In genomic region chr1:163113461-163114174, GRCm38 (mm10) we compare ENCODE assay signal across 40 mouse cellular contexts. TPM values are rescaled to one million over a fixed set of nuclear protein-coding genes. Genes with fewer than 3 reads are reported as not detected.
DNase-seq lines count a peak whose midpoint lies in the region; ATAC-seq and TF ChIP-seq lines count a peak whose summit lies in the region.
"Had no signal": no experiment of that assay in that cellular context is flagged by ENCODE, and none has a peak within 500 bp of the region (broad histone marks: within the 10 kb centered on the region; RNA-seq: fewer than 3 reads in every experiment).

No protein-coding gene starts in this region.

- DNase-seq in hindbrain, embryonic 14.5 days (ENCODE audit: low spot score) = no peak
- peak; percentile 90 for DNase-seq in NIH3T3 (ENCODE audit: low read depth)
- DNase-seq in forebrain, postnatal 0 days = no peak
- DNase-seq in retina, postnatal 1 day = no peak
- no peak for DNase-seq in spleen, adult 18-20 months
- DNase-seq: adrenal gland, postnatal 14 days; cerebellum, adult 18-20 months; cerebellum, postnatal 10 days; gastrocnemius, postnatal 25 days; heart, adult 11 months; kidney, adult 18-20 months; kidney, postnatal 36 days; left cerebral cortex, postnatal 4 days; liver, postnatal 0 days; lung, postnatal 36 days; right cerebral cortex, postnatal 14 days; thymus, adult 2 months; thymus, postnatal 36 days had no signal

- no peak overlapping the region for H3K4me3 ChIP-seq in hindbrain, embryonic 16.5 days (ENCODE audit: low read length)
- no peak overlapping the region for H3K4me3 ChIP-seq in hindbrain, embryonic 14.5 days (replicated peaks; ENCODE audit: low read length)
- H3K4me3 ChIP-seq in embryonic facial prominence, embryonic 13.5 days = no peak overlapping the region
- no peak overlapping the region for H3K4me3 ChIP-seq in forebrain, postnatal 0 days (ENCODE audit: low read depth, low read length)
- H3K4me3 ChIP-seq: erythroblast, embryonic 14.5 days; heart, embryonic 10.5 days; heart, embryonic 15.5 days; kidney, embryonic 15.5 days; layer of hippocampus, adult 2 months; liver, embryonic 12.5 days had no signal

- no peaks in the 10 kb centered on the region for H3K36me3 ChIP-seq in hindbrain, embryonic 16.5 days (ENCODE audit: control insufficient read depth, insufficient read depth, low read length)
- H3K36me3 ChIP-seq in hindbrain, embryonic 14.5 days (replicated peaks; ENCODE audit: control insufficient read depth, insufficient read depth) = no peaks in the 10 kb centered on the region
- no peaks in the 10 kb centered on the region for H3K36me3 ChIP-seq in embryonic facial prominence, embryonic 13.5 days
- H3K36me3 ChIP-seq in forebrain, postnatal 0 days (ENCODE audit: insufficient read depth) = no peaks in the 10 kb centered on the region
- H3K36me3 ChIP-seq: G1E; heart, embryonic 10.5 days; heart, embryonic 15.5 days; kidney, embryonic 15.5 days; liver, embryonic 12.5 days had no signal

- no peak overlapping the region for H3K9ac ChIP-seq in hindbrain, embryonic 16.5 days (ENCODE audit: low read depth, low read length)
- no peak overlapping the region for H3K9ac ChIP-seq in hindbrain, embryonic 14.5 days
- no peak overlapping the region for H3K9ac ChIP-seq in embryonic facial prominence, embryonic 13.5 days
- no peak overlapping the region for H3K9ac ChIP-seq in forebrain, postnatal 0 days
- H3K9ac ChIP-seq: heart, embryonic 15.5 days; kidney, embryonic 15.5 days; liver, embryonic 12.5 days; liver, postnatal 0 days had no signal

- TF ChIP-seq CTCF in forebrain, postnatal 0 days (IDR thresholded peaks at IDR 0.05; ENCODE audit: low read depth) = no peak

- peak; percentile 52; the same call in 1 of the 2 replicates for ATAC-seq in hindbrain, embryonic 16.5 days
- no peak for ATAC-seq in hindbrain, embryonic 14.5 days (ENCODE audit: low FRiP score)
- ATAC-seq in embryonic facial prominence, embryonic 13.5 days (ENCODE audit: insufficient number of reproducible peaks, insufficient read depth, low FRiP score, low TSS enrichment, low read depth) = no peak
- ATAC-seq in forebrain, postnatal 0 days = peak; percentile 95
- ATAC-seq: inflammation-experienced regulatory T-cells, adult 6 months; liver, embryonic 12.5 days; liver, postnatal 0 days; Patski had no signal

- H3K27ac ChIP-seq in hindbrain, embryonic 16.5 days (ENCODE audit: low read depth, low read length) = no peak overlapping the region
- H3K27ac ChIP-seq in hindbrain, embryonic 14.5 days = no peak overlapping the region
- H3K27ac ChIP-seq in embryonic facial prominence, embryonic 13.5 days = peak overlapping the region; percentile 33; the same call in 1 of the 2 replicates
- no peak overlapping the region for H3K27ac ChIP-seq in forebrain, postnatal 0 days (ENCODE audit: low read depth, low read length)
- H3K27ac ChIP-seq: heart, embryonic 10.5 days; heart, embryonic 15.5 days; kidney, embryonic 15.5 days; layer of hippocampus, adult 2 months; liver, embryonic 12.5 days; stomach, postnatal 0 days had no signal

- H3K4me2 ChIP-seq in hindbrain, embryonic 16.5 days (ENCODE audit: low read length) = no peak overlapping the region
- no peak overlapping the region for H3K4me2 ChIP-seq in hindbrain, embryonic 14.5 days (replicated peaks)
- H3K4me2 ChIP-seq in embryonic facial prominence, embryonic 13.5 days = peak overlapping the region; percentile 11; the same call in 1 of the 2 replicates
- H3K4me2 ChIP-seq in forebrain, postnatal 0 days (ENCODE audit: low read depth) = no peak overlapping the region
- H3K4me2 ChIP-seq: heart, embryonic 15.5 days; kidney, embryonic 15.5 days; liver, embryonic 12.5 days; midbrain, embryonic 11.5 days had no signal

- 58% methylated on average over 8 of the region's 8 CpGs for WGBS in hindbrain, embryonic 16.5 days
- 72% methylated on average over 8 of the region's 8 CpGs for WGBS in hindbrain, embryonic 14.5 days
- 27% methylated on average over 8 of the region's 8 CpGs for WGBS in embryonic facial prominence, embryonic 13.5 days
- WGBS in forebrain, postnatal 0 days = 68% methylated on average over 8 of the region's 8 CpGs

- no peaks in the 10 kb centered on the region for H3K4me1 ChIP-seq in hindbrain, embryonic 16.5 days (ENCODE audit: control insufficient read depth, insufficient read depth, low read depth, low read length)
- H3K4me1 ChIP-seq in hindbrain, embryonic 14.5 days (replicated peaks; ENCODE audit: control insufficient read depth, insufficient read depth, low read length) = no peaks in the 10 kb centered on the region
- H3K4me1 ChIP-seq in embryonic facial prominence, embryonic 13.5 days = peaks cover 11% of the 10 kb centered on the region; the same call in 1 of the 2 replicates
- no peaks in the 10 kb centered on the region for H3K4me1 ChIP-seq in forebrain, postnatal 0 days (ENCODE audit: insufficient read depth)
- H3K4me1 ChIP-seq: heart, embryonic 10.5 days; heart, embryonic 15.5 days; kidney, embryonic 15.5 days; liver, embryonic 12.5 days had no signal

- no peaks in the 10 kb centered on the region for H3K9me3 ChIP-seq in hindbrain, embryonic 16.5 days (ENCODE audit: control insufficient read depth, low read length)
- H3K9me3 ChIP-seq in hindbrain, embryonic 14.5 days (ENCODE audit: control insufficient read depth, low read length) = no peaks in the 10 kb centered on the region
- no peaks in the 10 kb centered on the region for H3K9me3 ChIP-seq in embryonic facial prominence, embryonic 13.5 days
- no peaks in the 10 kb centered on the region for H3K9me3 ChIP-seq in forebrain, postnatal 0 days (ENCODE audit: low read length)
- H3K9me3 ChIP-seq: G1E; heart, embryonic 10.5 days; heart, embryonic 15.5 days; kidney, embryonic 15.5 days; liver, embryonic 12.5 days had no signal

- no peaks in the 10 kb centered on the region for H3K27me3 ChIP-seq in hindbrain, embryonic 16.5 days (replicated peaks; ENCODE audit: control insufficient read depth, insufficient read depth, low read length)
- H3K27me3 ChIP-seq in hindbrain, embryonic 14.5 days (ENCODE audit: control insufficient read depth, insufficient read depth, low read length) = no peaks in the 10 kb centered on the region
- no peaks in the 10 kb centered on the region for H3K27me3 ChIP-seq in embryonic facial prominence, embryonic 13.5 days
- H3K27me3 ChIP-seq in forebrain, postnatal 0 days (ENCODE audit: insufficient read depth, low read length) = no peaks in the 10 kb centered on the region
- H3K27me3 ChIP-seq: heart, embryonic 15.5 days; kidney, embryonic 15.5 days; liver, embryonic 12.5 days; Patski had no signal

RNA-seq across cellular contexts. Expression of gene Mroh9, which starts 28.1 kb away (rescaled TPM):
- not detected in 2 replicates for polyA plus RNA-seq in hindbrain, embryonic 16.5 days (2015; fragmentation: Nextera tagmentation; extraction: Ambion mirVana)
- polyA plus RNA-seq in hindbrain, embryonic 14.5 days (2014; fragmentation: Nextera tagmentation; extraction: Ambion mirVana) = not detected in 2 replicates
- not detected in 2 replicates for polyA plus RNA-seq in embryonic facial prominence, embryonic 13.5 days (2015; fragmentation: Nextera tagmentation; extraction: Ambion mirVana)
- 0.08 TPM in 1 of 2 replicates, not detected in the other for total RNA-seq in forebrain, postnatal 0 days (2014; rRNA removed)
- polyA plus RNA-seq in forebrain, postnatal 0 days (2015; fragmentation: Nextera tagmentation; extraction: Ambion mirVana) = not detected in 2 replicates
- total RNA-seq: adrenal gland, postnatal 14 days; common myeloid progenitor, adult 5-6 weeks; G1E; gastrocnemius, postnatal 25 days; heart, postnatal 25 days; layer of hippocampus, adult 2 months; layer of hippocampus, postnatal 14 days; left cerebral cortex, adult 8-10 months; left cerebral cortex, postnatal 4 days; megakaryocyte, adult 5-6 weeks had no signal
- polyA plus RNA-seq: erythroblast, embryonic 14.5 days; G1E; heart, embryonic 10.5 days; heart, embryonic 15.5 days; hindbrain, embryonic 11.5 days; inflammation-experienced regulatory T-cells, adult 6 months; kidney, embryonic 15.5 days; liver, embryonic 12.5 days; liver, postnatal 0 days; lung, embryonic 16.5 days; midbrain, embryonic 11.5 days; neural tube, embryonic 14.5 days; Patski; small intestine, adult 2 months; stomach, postnatal 0 days; thymus, adult 2 months had no signal

Comparison
In these comparisons a context has a peak if more than half of its experiments do, and no peak if none do; other contexts are left out.
1. ATAC-seq: peak in hindbrain, embryonic 16.5 days (single experiment) and forebrain, postnatal 0 days (single experiment); none in hindbrain, embryonic 14.5 days (single experiment) and embryonic facial prominence, embryonic 13.5 days (single experiment).